Mouse (Mus musculus) CH12.LX (cell line): ENCODE measurements around the gene Phf2. TPM values are rescaled to one million over a fixed set of nuclear protein-coding genes. Genes with fewer than 3 reads are reported as not detected.

ENCODE experiments used
- DNase-seq: peaks from one replicate; pipeline ENCODE4 v3.0.0-alpha.2; 2013; ENCODE audit errors: extremely low read depth
- H3K27ac ChIP-seq: 2 replicates; pipeline ENCODE4 v1.5.1; 2012; ENCODE audit warnings: low read depth, mild to moderate bottlenecking, control low read depth, moderate library complexity; ENCODE audit not compliant: insufficient read depth
- H3K27me3 ChIP-seq: replicated peaks from 2 replicates; pipeline ENCODE3; 2012; ENCODE audit warnings: inconsistent platforms
- H3K36me3 ChIP-seq, 2 experiments: replicated peaks in 1 of 2; 2 replicates each; pipeline versions ENCODE3 to v1.6.1; 2012; ENCODE audit warnings: inconsistent platforms in 1 of 2, low read length in 1 of 2, mild to moderate bottlenecking in 1 of 2, mixed read lengths in 1 of 2, moderate library complexity in 1 of 2; ENCODE audit not compliant: control insufficient read depth in 1 of 2, insufficient read depth in 1 of 2
- H3K4me1 ChIP-seq, 2 experiments: 2 replicates each; pipeline ENCODE4 v1.6.1; 2012; ENCODE audit warnings: inconsistent platforms in 1 of 2, moderate library complexity in 1 of 2; ENCODE audit not compliant: insufficient read depth in 2 of 2, control insufficient read depth in 1 of 2
- H3K4me2 ChIP-seq: 2 replicates; pipeline ENCODE4 v1.6.1; 2012; ENCODE audit warnings: low read depth, mild to moderate bottlenecking, control low read depth; ENCODE audit not compliant: poor library complexity, insufficient read depth, severe bottlenecking
- H3K4me3 ChIP-seq, 3 experiments: fragments of 150-350 bp in 1 of 3; sonication (generic) in 1 of 3; replicated peaks in 1 of 3; 2 replicates each; pipeline versions ENCODE3 to v1.5.1; 2011 to 2012; ENCODE audit warnings: low read depth in 2 of 3, low read length in 2 of 3, mild to moderate bottlenecking in 2 of 3, moderate library complexity in 2 of 3, control low read depth in 1 of 3, improper control_type of control experiment in 1 of 3, inconsistent platforms in 1 of 3, mixed read lengths in 1 of 3; ENCODE audit not compliant: poor library complexity in 1 of 3
- H3K79me2 ChIP-seq: replicated peaks from 2 replicates; pipeline ENCODE4 v1.6.1; 2012; ENCODE audit warnings: mild to moderate bottlenecking, moderate library complexity; ENCODE audit not compliant: control insufficient read depth, poor library complexity, insufficient read depth, severe bottlenecking; ENCODE audit errors: extremely low read depth
- H3K9ac ChIP-seq: 2 replicates; pipeline ENCODE4 v1.6.1; 2012; ENCODE audit warnings: low read depth, mild to moderate bottlenecking, control low read depth, moderate library complexity; ENCODE audit not compliant: insufficient read depth
- H3K9me3 ChIP-seq: replicated peaks from 2 replicates; pipeline ENCODE3; 2012; ENCODE audit warnings: low read length, inconsistent platforms, mixed read lengths
- BHLHE40 ChIP-seq: IDR thresholded peaks from 2 replicates; pipeline ENCODE4 v1.6.1; 2011; ENCODE audit warnings: mild to moderate bottlenecking, low read depth, low read length, improper control_type of control experiment
- CTCF ChIP-seq, 2 experiments: IDR thresholded peaks in 1 of 2; conservative IDR thresholded peaks in 1 of 2; 2 replicates each; pipeline ENCODE4 v1.5.1; 2011 to 2012; ENCODE audit warnings: low read depth in 2 of 2, low read length in 2 of 2, improper control_type of control experiment in 1 of 2, inconsistent platforms in 1 of 2, mild to moderate bottlenecking in 1 of 2, moderate library complexity in 1 of 2
- EP300 ChIP-seq: IDR thresholded peaks from 2 replicates; pipeline ENCODE4 v1.6.1; 2011; ENCODE audit warnings: low read length, improper control_type of control experiment
- ETS1 ChIP-seq: conservative IDR thresholded peaks from 2 replicates; pipeline ENCODE4 v1.6.1; 2012; ENCODE audit warnings: low read depth, mild to moderate bottlenecking, inconsistent platforms, low read length, improper control_type of control experiment, moderate library complexity
- HCFC1 ChIP-seq: IDR thresholded peaks from 2 replicates; pipeline ENCODE4 v1.6.1; 2012; ENCODE audit warnings: low read depth, mild to moderate bottlenecking, inconsistent platforms, low read length, improper control_type of control experiment
- IRF4 ChIP-seq: IDR thresholded peaks from 2 replicates; pipeline ENCODE4 v1.6.1; 2014; ENCODE audit warnings: low read depth, mild to moderate bottlenecking, inconsistent platforms, low read length, improper control_type of control experiment
- MAX ChIP-seq: IDR thresholded peaks from 2 replicates; pipeline ENCODE4 v1.6.1; 2011; ENCODE audit warnings: low read length, improper control_type of control experiment
- NRF1 ChIP-seq: IDR thresholded peaks from 2 replicates; pipeline ENCODE4 v1.6.1; 2014; ENCODE audit warnings: low read depth, mild to moderate bottlenecking, inconsistent platforms, low read length, improper control_type of control experiment, moderate library complexity
- PAX5 ChIP-seq: IDR thresholded peaks from 2 replicates; pipeline ENCODE4 v1.6.1; 2012; ENCODE audit warnings: low read length, inconsistent platforms, mixed read lengths
- POLR2AphosphoS2 ChIP-seq: IDR thresholded peaks from 2 replicates; pipeline ENCODE4 v1.6.1; 2011; ENCODE audit warnings: low read depth, low read length, improper control_type of control experiment
- RAD21 ChIP-seq: IDR thresholded peaks from 2 replicates; pipeline ENCODE4 v1.6.1; 2011; ENCODE audit warnings: low read depth, mild to moderate bottlenecking, low read length, improper control_type of control experiment, moderate library complexity
- RCOR1 ChIP-seq: conservative IDR thresholded peaks from 2 replicates; pipeline ENCODE4 v1.6.1; 2012; ENCODE audit warnings: low read depth, mild to moderate bottlenecking, inconsistent platforms, low read length, improper control_type of control experiment
- SMC3 ChIP-seq: IDR thresholded peaks from 2 replicates; pipeline ENCODE4 v1.6.1; 2011; ENCODE audit warnings: low read depth, low read length, improper control_type of control experiment
- TCF12 ChIP-seq: IDR thresholded peaks from 2 replicates; pipeline ENCODE4 v1.6.1; 2014; ENCODE audit warnings: low read depth, mild to moderate bottlenecking, inconsistent platforms, low read length, improper control_type of control experiment
- UBTF ChIP-seq: IDR thresholded peaks from 2 replicates; pipeline ENCODE4 v1.6.1; 2012; ENCODE audit warnings: low read depth, mild to moderate bottlenecking, inconsistent platforms, low read length, improper control_type of control experiment, moderate library complexity
- USF2 ChIP-seq: conservative IDR thresholded peaks from 2 replicates; pipeline ENCODE4 v1.6.1; 2011; ENCODE audit warnings: low read depth, low read length, improper control_type of control experiment
- ZMIZ1 ChIP-seq: IDR thresholded peaks from 2 replicates; pipeline ENCODE4 v1.6.1; 2012; ENCODE audit warnings: low read depth, mild to moderate bottlenecking, inconsistent platforms, low read length, improper control_type of control experiment
- dilution Hi-C: fragments of 300-500 bp; cut with MboI; formaldehyde crosslinking; loops from 2 replicates; pipeline ENCODE4 v1.14.3; 2020; ENCODE audit warnings: low sequenced_read_pairs; ENCODE audit not compliant: extremely low pct_unique_long_range_greater_than_20kb, extremely low pct_ligation_motif_present
- in situ Hi-C: fragments of 300-500 bp; cut with MboI; formaldehyde crosslinking; loops from 3 replicates; pipeline ENCODE4 v1.14.3; 2019; ENCODE audit warnings: low sequenced_read_pairs, low pct_ligation_motif_present, low pct_unique_long_range_greater_than_20kb, mixed read lengths
- polyA plus RNA-seq: library from polyadenylated mRNA; unstranded; fragments of >175 nt; gene quantifications from 2 replicates; pipeline ENCODE4 v1.2.1, GENCODE M21; 2012; ENCODE audit warnings: low read depth; ENCODE audit not compliant: insufficient read length
- total RNA-seq, 2 experiments: library from RNA; depleted of rRNA; stranded (reverse); fragments of 300-350 nt in 1 of 2; fragments of >200 nt in 1 of 2; gene quantifications; 2 replicates each; pipeline ENCODE4 v1.2.3; 2012 to 2014

Phf2 gene
- total and polyA plus RNA-seq, 3 experiments = 2.3 to 14.2 (median 6.7) TPM

DNA sequence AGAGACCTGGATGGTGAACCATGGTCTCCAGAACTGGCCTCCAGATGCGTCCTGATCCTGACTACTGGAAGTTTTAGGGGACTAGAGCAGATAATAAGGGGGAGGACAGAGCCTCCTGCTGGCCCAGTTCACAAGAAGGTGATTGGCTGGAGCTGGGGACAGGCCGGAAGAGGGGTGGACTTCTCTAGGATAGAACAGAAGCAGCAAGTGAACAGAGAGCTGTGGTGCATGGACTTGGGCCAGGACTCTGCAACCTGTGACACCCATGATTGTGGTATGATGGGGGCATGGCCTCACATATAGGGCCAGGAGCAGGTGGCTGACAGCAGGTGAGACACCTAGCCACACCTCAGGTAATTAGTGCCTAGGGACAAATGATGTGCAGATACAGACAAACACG is 17.0 kb downstream of the Phf2 start:
- peaks cover 31 to 68% of the 10 kb centered on the region in 2 experiments for H3K4me1 ChIP-seq
- H3K4me2 ChIP-seq = no peak overlapping the region
- in situ Hi-C loops = loop anchor here (25.0 kb wide), 1 partner anchor 333 kb away; the partner anchor contains the start of gene Ninj1

DNA sequence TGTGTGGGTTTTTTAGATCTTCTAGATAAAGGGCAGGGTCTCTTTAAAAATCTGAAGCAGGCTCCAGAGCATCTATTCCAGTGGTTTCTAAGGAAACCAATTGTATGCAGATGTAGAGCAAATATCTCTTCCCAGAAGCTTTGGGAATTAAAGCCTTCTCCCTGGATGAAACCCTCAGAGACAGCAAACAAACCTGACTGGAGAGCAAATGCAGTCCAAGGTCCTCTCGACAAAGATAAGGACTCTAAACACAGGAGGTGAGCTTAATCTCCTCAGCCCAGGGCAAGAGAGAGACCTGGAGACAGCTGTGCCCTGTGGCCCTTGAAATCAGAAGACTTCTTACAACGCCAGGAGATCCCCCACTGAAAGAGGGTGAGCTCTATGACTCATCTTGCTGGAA is 17.4 kb downstream of the Phf2 start:
- Histone ChIP-seq H3K27me3 (no peaks in the 10 kb centered on the region), H3K9ac (no peak overlapping the region), H3K9me3 (no peaks in the 10 kb centered on the region), H3K4me2 (no peak overlapping the region), H3K4me3 (no peak overlapping the region), H3K79me2 (0 out of 2 replicates have a peak, but pooled peaks cover 3% of the 10 kb centered on the region)
- dilution Hi-C loops = no loop called here
- in situ Hi-C loops = loop anchor here (25.0 kb wide), 1 partner anchor 334 kb away; the partner anchor contains the start of gene Ninj1
- TF ChIP-seq TCF12 = no peak
- TF ChIP-seq ETS1 = peak; percentile 22; the same call in 1 of the 2 replicates
- TF ChIP-seq, all 38 proteins: peak for 1
- DNase-seq = no peak
- Histone ChIP-seq H3K36me3 (peaks cover 0 to 9% of the 10 kb centered on the region in 2 experiments), H3K4me1 (peaks cover 26 to 63% of the 10 kb centered on the region in 2 experiments), H3K27ac (no peak overlapping the region)

More for the DNA sequence above, 17.0 kb downstream of the Phf2 start:
- Histone ChIP-seq H3K9me3 (no peaks in the 10 kb centered on the region), H3K9ac (no peak overlapping the region), H3K36me3 (peaks cover 0 to 7% of the 10 kb centered on the region in 2 experiments), H3K79me2 (0 out of 2 replicates have a peak, but pooled peaks cover 3% of the 10 kb centered on the region), H3K27ac (no peak overlapping the region), H3K27me3 (no peaks in the 10 kb centered on the region), H3K4me3 (no peak overlapping the region)
- no peak for DNase-seq
- dilution Hi-C loops = no loop called here
- TF ChIP-seq BHLHE40 (no peak), PAX5 (no peak), RCOR1 (no peak), EP300 (no peak), POLR2AphosphoS2 (no peak), UBTF (no peak), IRF4 (no peak), CTCF (conservative IDR thresholded peaks at IDR 0.05 in 1 of 2, IDR thresholded peaks at IDR 0.05 in 1 of 2; ENCODE audit: low read depth in 2 of 2, low read length in 2 of 2) (no peak), ZMIZ1 (no peak), NRF1 (no peak), MAX (no peak), USF2 (no peak)

GRCm38 (mm10) chr13:48852859-48853258 is 18.1 kb downstream of the Phf2 start:
- no peak overlapping the region for H3K4me2 ChIP-seq
- peaks cover 0 to 11% of the 10 kb centered on the region in 2 experiments for H3K36me3 ChIP-seq
- H3K9ac ChIP-seq = no peak overlapping the region
- in situ Hi-C loops (loop anchor here (25.0 kb wide), 1 partner anchor 334 kb away; the partner anchor contains the start of gene Ninj1), dilution Hi-C loops (no loop called here)
- no peak overlapping the region for H3K27ac ChIP-seq
- H3K79me2 ChIP-seq = 0 out of 2 replicates have a peak, but pooled peaks cover 3% of the 10 kb centered on the region
- no peaks in the 10 kb centered on the region for H3K27me3 ChIP-seq
- H3K9me3 ChIP-seq = no peaks in the 10 kb centered on the region
- peaks cover 20 to 57% of the 10 kb centered on the region in 2 experiments for H3K4me1 ChIP-seq
- H3K4me3 ChIP-seq = no peak overlapping the region
- no peak for TF ChIP-seq HCFC1
- no peak for TF ChIP-seq TCF12
- TF ChIP-seq SMC3 = peak; percentile 45; the same call in 1 of the 2 replicates
- TF ChIP-seq NRF1 = no peak
- TF ChIP-seq CTCF (conservative IDR thresholded peaks at IDR 0.05 in 1 of 2, IDR thresholded peaks at IDR 0.05 in 1 of 2; ENCODE audit: low read depth in 2 of 2, low read length in 2 of 2) = peak; percentile 23 to 67; a peak in 2 of 4 replicates
- TF ChIP-seq RAD21 = peak; percentile 68
- TF ChIP-seq, all 38 proteins: peak for 3
- no peak for DNase-seq
